Mouse (Mus musculus) cerebellum, adult 9-10 months (tissue): Measurements from ENCODE around the gene Aoc3.
"Not testable (repeated sequence)": the region's sequence is repeated elsewhere in the genome, so short reads cannot be mapped to it uniquely, and the experiment has no call there.

Source experiments
- DNase-seq: peaks from one replicate; pipeline ENCODE4 v3.0.0; 2022

Gene Aoc3

GRCm38 (mm10) chr11:101378196-101378595, 47.8 kb downstream of the Aoc3 start:
- DNase-seq = not testable (repeated sequence)

- DNase-seq = no peak
Measured at GRCm38 (mm10) chr11:101378926-101379325, 48.5 kb downstream of the Aoc3 start.

GRCm38 (mm10) chr11:101381817-101382216, 51.4 kb downstream of the Aoc3 start:
- no peak for DNase-seq
